Mouse (Mus musculus): ENCODE data around the gene Gpr152.

Gpr152 gene

GRCm38 (mm10) chr19:4171393-4172290, 32.1 kb downstream of the Gpr152 start:
- no peak for DNase-seq (ENCODE audit: low spot score in 2 of 2)

DNA sequence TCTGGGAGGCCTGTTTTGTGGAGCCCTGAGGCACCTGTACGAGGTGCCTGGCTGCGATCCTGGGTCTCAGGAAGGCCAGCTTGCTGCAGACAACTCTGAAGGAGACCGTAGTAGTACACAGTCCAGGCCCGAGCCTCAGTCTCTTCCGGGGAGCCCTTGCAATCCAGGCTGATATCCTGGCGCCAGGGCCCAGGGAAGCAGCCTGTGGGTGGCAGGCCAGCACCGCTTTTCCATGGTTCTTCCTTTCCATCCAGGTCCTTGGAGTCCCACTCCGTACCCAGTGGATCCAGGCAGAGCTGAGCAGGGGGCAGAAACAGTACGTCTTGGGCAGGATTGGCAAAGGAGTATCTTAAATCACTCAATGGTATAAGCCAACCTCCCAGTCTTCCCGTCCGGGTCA, 33.3 kb downstream of the Gpr152 start:
- DNase-seq (ENCODE audit: low spot score in 2 of 2), result no peak

DNA sequence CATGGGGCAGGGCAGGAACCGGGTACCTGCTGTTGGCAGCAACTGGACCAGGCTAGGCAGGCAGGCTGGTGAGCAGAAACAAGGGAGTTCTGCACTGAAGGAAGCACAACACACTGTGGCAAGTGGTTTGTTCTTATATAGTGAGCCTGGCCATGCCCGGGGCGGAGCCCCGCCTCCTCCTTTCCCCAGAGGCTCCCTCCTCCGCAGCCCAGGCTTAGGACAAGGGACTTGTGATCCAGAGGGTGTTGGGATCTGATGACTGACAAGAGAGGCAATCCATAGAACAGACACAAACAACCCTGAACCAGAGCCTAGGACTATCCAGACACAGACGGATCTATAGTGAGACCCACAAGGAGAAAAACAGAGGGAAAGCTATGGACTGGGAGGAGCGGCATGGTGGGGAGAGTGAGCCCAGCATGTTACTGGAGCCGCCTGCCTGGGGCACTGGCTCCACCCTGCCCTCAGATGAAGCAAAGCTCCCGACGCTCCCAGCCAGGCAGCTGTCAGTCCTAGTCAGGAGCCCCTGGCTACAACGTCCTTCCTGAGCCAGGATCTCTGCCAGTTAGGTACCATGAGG, 35.9 kb downstream of the Gpr152 start, which contains the start of gene Carns1:
Carns1 (minus strand) TSS at position 112 of the 580 bp plus-strand sequence.
- no peak for DNase-seq (ENCODE audit: low spot score in 2 of 2)

GRCm38 (mm10) chr19:4180411-4180810, 40.8 kb downstream of the Gpr152 start:
- DNase-seq (ENCODE audit: low spot score in 2 of 2), result no peak

- peak; percentile 75 to 84 for DNase-seq (ENCODE audit: low spot score in 2 of 2)
Measured at GRCm38 (mm10) chr19:4181892-4182291, 42.3 kb downstream of the Gpr152 start.

DNA sequence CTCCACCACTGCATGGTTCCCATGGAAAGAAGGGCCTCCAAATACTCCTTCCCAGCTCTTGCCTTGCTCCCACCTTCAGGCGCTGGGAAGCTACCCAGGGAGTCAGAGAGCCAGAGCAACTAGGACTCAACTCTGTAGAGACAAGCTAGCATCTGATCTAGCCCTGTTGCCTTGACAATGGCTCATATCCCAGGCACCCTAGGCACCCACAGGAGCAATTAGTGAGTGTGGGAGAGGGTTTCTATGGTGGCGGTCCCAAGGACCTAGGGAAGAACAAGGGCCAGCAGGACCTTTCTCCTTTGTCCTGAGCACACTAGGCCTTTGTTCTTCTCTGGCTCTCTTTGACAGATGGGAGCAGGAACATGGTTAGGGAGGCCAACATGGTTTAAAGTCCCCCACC, 44.1 kb downstream of the Gpr152 start:
- no peak for DNase-seq (ENCODE audit: low spot score in 2 of 2)

- no peak for DNase-seq (ENCODE audit: low spot score in 2 of 2)
Measured at GRCm38 (mm10) chr19:4184976-4185975, 45.7 kb downstream of the Gpr152 start.

DNA sequence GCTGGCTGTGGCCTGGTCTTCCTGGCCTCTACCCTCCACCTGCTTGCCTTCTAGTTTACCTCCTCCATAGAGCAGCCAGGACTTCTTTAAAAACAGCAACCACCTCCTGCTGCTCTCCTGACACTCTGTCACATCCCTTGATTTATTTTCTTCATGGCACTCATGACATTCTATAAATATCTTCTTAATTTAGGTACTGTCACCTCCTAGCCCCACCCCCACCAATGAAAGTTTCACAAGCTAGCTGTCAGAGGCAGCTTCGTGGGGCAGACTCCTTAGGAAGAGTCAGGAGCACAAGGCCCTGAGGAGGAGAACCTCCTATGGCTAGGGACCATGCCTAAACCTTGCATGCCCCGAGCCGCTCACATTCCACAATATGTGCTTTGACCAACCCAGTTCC, 47.7 kb downstream of the Gpr152 start:
- DNase-seq (ENCODE audit: low spot score in 2 of 2), result no peak

GRCm38 (mm10) chr19:4189051-4189620, 49.5 kb downstream of the Gpr152 start:
- DNase-seq (ENCODE audit: low spot score in 2 of 2), result no peak

DNA sequence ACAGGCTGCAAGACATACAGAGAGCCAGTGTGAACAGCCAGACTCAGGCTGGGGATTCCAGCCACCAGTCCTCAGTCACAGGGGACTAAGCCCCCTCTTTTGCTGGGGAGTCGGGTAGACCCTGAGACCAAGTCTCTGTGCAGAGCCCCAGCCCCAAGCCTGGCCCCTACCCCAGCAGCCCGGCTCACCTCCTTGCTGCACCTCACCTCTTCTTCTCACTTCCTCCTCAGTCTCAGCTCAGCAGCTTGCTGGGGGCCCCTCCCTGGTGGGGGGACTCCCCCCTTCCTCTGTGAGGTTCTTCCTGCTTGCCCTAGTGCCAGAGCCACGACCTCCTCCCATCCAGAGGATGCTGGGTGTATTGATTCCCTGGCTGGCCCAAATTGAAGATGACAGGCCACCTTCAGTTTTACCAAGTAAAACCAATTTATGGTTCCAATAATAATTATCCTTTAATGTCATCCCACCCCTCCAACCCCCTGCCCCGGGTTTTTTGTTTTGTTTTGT, 51.3 kb downstream of the Gpr152 start, which contains the start of gene Tbc1d10c:
Tbc1d10c (minus strand) TSS at position 454 of the 504 bp plus-strand sequence.
- DNase-seq (ENCODE audit: low spot score in 2 of 2), result no peak

DNA sequence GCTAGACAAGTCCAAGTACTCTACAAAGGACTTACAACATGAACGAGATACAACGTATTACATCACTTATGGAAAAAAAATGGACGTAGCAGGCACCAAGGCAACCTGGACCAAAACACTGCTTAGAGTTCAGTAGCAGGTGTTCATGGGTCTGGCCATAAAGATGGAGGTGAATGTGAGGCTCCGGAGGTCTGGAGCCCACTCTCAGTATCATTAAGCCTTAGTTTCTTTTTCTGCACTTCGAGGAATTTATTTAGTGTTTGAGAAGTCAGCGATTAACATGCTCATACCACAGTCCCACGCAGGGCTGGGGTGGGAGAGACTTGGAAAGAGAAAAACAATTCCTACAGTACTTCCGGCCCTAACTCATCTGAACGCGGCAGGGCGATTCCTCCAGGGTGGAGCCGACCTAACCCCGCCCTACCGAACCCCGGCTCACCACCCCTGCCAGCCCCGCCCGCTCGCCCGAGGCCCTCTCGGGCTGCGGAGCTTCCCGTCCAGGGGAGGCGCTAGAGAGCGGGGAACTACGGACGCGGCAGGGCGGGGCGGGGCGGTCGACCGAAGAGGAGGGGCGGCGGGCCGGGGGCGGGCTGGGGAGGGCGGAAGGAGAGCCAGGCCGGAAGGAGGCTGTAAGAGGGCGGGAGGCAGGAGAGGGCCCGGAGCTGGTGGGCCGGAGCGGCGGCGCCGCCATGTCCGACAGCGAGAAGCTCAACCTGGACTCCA, 52.1 kb downstream of the Gpr152 start, which contains the start of gene Ppp1ca:
Ppp1ca (plus strand) TSS at position 538 of the 723 bp plus-strand sequence.
- DNase-seq (ENCODE audit: low spot score in 2 of 2), result peak; percentile 84 to 86

GRCm38 (mm10) chr19:4192251-4192985, 52.8 kb downstream of the Gpr152 start:
- no peak for DNase-seq (ENCODE audit: low spot score in 2 of 2)

DNA sequence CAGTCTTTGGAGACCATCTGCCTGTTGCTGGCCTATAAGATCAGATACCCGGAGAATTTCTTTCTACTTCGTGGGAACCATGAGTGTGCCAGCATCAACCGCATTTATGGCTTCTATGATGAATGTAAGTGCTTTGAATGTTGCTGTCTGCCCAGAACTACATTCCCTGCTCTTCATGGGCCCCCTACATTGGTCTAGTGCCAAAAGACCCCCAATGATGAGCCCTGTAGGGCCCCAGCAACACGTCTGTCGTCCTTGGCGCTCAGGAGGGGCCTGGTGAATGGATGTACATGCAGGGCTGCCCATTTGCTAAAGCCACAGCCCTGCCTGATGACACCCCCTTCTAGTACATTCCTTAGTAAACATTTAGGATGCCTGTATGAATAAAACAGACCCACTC, 53.5 kb downstream of the Gpr152 start:
- no peak for DNase-seq (ENCODE audit: low spot score in 2 of 2)

DNA sequence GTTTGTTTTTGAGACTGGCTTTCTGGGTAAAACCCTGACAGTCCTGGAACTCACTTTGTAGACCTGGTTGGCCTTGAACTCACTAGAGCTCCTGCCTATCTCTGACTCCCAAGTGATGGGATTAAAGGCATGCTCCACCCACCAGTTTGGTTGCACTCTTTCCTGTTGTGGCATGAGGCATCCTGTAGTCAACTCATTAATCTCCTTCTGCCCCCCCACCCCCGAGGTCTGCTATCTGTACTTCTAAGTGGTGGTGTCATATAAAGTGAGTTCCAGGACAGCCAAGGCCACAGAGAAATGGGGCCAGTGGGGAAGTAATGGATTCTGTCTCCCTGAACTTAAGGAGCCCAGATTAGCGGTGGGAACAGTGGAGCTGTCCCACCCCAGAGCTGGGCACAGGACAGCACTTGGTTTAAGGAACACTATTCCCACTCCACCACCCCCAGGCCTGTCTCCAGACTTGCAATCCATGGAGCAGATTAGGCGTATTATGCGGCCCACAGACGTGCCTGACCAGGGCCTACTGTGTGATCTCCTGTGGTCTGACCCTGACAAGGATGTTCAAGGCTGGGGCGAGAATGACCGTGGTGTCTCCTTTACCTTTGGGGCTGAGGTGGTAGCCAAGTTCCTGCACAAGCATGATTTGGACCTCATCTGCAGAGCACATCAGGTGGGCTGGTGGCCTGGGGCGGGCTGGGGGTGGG, 54.6 kb downstream of the Gpr152 start:
- DNase-seq (ENCODE audit: low spot score in 2 of 2), result no peak

DNA sequence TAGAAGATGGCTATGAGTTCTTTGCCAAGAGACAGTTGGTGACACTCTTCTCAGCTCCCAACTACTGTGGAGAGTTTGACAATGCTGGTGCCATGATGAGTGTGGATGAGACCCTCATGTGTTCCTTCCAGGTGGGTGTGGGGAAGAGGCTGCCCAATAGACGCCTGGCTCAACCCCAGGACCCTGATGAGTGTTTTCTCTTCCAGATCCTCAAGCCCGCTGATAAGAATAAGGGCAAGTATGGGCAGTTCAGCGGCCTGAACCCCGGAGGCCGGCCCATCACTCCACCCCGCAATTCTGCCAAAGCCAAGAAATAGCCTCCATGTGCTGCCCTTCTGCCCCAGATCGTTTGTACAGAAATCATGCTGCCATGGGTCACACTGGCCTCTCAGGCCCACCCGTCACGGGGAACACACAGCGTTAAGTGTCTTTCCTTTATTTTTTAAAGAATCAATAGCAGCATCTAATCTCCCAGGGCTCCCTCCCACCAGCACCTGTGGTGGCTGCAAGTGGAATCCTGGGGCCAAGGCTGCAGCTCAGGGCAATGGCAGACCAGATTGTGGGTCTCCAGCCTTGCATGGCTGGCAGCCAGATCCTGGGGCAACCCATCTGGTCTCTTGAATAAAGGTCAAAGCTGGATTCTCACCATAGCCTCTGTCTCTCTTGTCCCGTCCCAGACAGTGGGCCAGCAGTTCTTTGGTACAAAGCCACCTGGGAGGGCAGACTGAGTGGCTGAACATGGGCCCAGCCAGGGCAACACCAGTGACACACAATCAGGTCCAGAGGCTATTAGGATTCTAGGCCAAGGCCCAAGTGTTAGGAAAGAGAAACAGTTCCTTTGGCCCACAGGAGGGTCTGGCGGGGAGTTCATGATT, 55.4 kb downstream of the Gpr152 start:
- DNase-seq (ENCODE audit: low spot score in 2 of 2), result no peak
